Mouse (Mus musculus) midbrain, postnatal 0 days (tissue): ENCODE data around the gene Kcnc1. TPM values are rescaled to one million over a fixed set of nuclear protein-coding genes. Genes with fewer than 3 reads are reported as not detected.

Source experiments
- ATAC-seq: fragments of 200-750 bp; cut with Nextera tagmentation; 2 replicates; pipeline ENCODE4 v1.8.0; 2017; ENCODE audit warnings: moderate number of reproducible peaks, mild to moderate bottlenecking, moderate TSS enrichment, moderate library complexity; ENCODE audit not compliant: low FRiP score
- DNase-seq: peaks from one replicate; pipeline ENCODE4 v3.0.0-alpha.2; 2015; ENCODE audit warnings: low spot score
- H3K27ac ChIP-seq: fragments of 300-500 bp; sonication (generic); 2 replicates; pipeline ENCODE4 v1.5.1; 2014; ENCODE audit warnings: low read depth, mild to moderate bottlenecking, low read length, mixed read lengths
- H3K27me3 ChIP-seq: fragments of 300-500 bp; sonication (generic); 2 replicates; pipeline ENCODE4 v1.6.1; 2014; ENCODE audit warnings: low read length, control low read depth, mixed read lengths; ENCODE audit not compliant: insufficient read depth
- H3K36me3 ChIP-seq: fragments of 300-500 bp; sonication (generic); 2 replicates; pipeline ENCODE4 v1.6.1; 2014; ENCODE audit warnings: low read length, control low read depth, mixed read lengths; ENCODE audit not compliant: insufficient read depth
- H3K4me1 ChIP-seq: fragments of 300-500 bp; sonication (generic); 2 replicates; pipeline ENCODE4 v1.6.1; 2014; ENCODE audit warnings: mild to moderate bottlenecking, control low read depth, antibody characterized with exemption, low read length, mixed read lengths; ENCODE audit not compliant: insufficient read depth
- H3K4me2 ChIP-seq: fragments of 300-500 bp; sonication (generic); 2 replicates; pipeline ENCODE4 v1.6.1; 2014; ENCODE audit warnings: low read depth, mild to moderate bottlenecking, low read length, mixed read lengths; ENCODE audit not compliant: poor library complexity, severe bottlenecking
- H3K4me3 ChIP-seq: fragments of 300-500 bp; sonication (generic); 2 replicates; pipeline ENCODE4 v1.5.1; 2014; ENCODE audit warnings: low read depth, mild to moderate bottlenecking, low read length, moderate library complexity
- H3K9ac ChIP-seq: fragments of 300-500 bp; sonication (generic); replicated peaks from 2 replicates; pipeline ENCODE4 v1.6.1; 2014; ENCODE audit warnings: mild to moderate bottlenecking, low read length, moderate library complexity, mixed read lengths; ENCODE audit not compliant: poor library complexity, severe bottlenecking
- H3K9me3 ChIP-seq: fragments of 300-500 bp; sonication (generic); 2 replicates; pipeline ENCODE4 v1.6.1; 2016; ENCODE audit warnings: low read length, control low read depth
- CTCF ChIP-seq: IDR thresholded peaks from 2 replicates; pipeline ENCODE4 v1.5.1; 2016; ENCODE audit warnings: antibody characterized with exemption, mild to moderate bottlenecking
- WGBS: fragments of 180-500 bp; shearing (Covaris S2); extraction: QIAGEN DNeasy Blood & Tissue Kit; methylation state at CpG from one replicate; pipeline ENCODE4 v1.1.7; 2014; 5-methylcytosine and 5-hydroxymethylcytosine counted together
- polyA plus RNA-seq: library from polyadenylated mRNA; unstranded; fragments of >200 nt; fragmentation: Nextera tagmentation; extraction: Ambion mirVana; gene quantifications from 2 replicates; pipeline ENCODE4 v1.2.1, GENCODE M21; 2015
- total RNA-seq: library from RNA; depleted of rRNA; stranded (reverse); fragments of >200 nt; gene quantifications from 2 replicates; pipeline ENCODE4 v1.2.3, GENCODE M21; 2014

The Kcnc1 gene
- total and polyA plus RNA-seq, 2 experiments from 2014 or later = 24.0 to 44.9 TPM

GRCm38 (mm10) chr7:46421535-46421934 is 25.2 kb downstream of the Kcnc1 start:
- H3K9ac ChIP-seq = no peak overlapping the region
- ATAC-seq (no peak), DNase-seq (no peak)
- H3K36me3 ChIP-seq = no peaks in the 10 kb centered on the region
- no peaks in the 10 kb centered on the region for H3K9me3 ChIP-seq
- H3K27me3 ChIP-seq = no peaks in the 10 kb centered on the region
- peak overlapping the region; percentile 76 for H3K27ac ChIP-seq
- peak overlapping the region; percentile 9; the same call in 1 of the 2 replicates for H3K4me2 ChIP-seq
- no peak for TF ChIP-seq CTCF
- H3K4me3 ChIP-seq = no peak overlapping the region
- 40% methylated on average over 5 of the region's 5 CpGs for WGBS
- H3K4me1 ChIP-seq = peaks cover 16% of the 10 kb centered on the region; the same call in 1 of the 2 replicates

GRCm38 (mm10) chr7:46422052-46422763 is 25.9 kb downstream of the Kcnc1 start:
- peak overlapping the region; percentile 34 for H3K4me2 ChIP-seq
- 21% methylated on average over 8 of the region's 8 CpGs for WGBS
- TF ChIP-seq CTCF = no peak
- H3K9ac ChIP-seq = no peak overlapping the region
- DNase-seq = peak; percentile 82
- no peaks in the 10 kb centered on the region for H3K9me3 ChIP-seq
- peaks cover 16% of the 10 kb centered on the region; the same call in 1 of the 2 replicates for H3K4me1 ChIP-seq
- H3K4me3 ChIP-seq = no peak overlapping the region
- no peaks in the 10 kb centered on the region for H3K36me3 ChIP-seq
- ATAC-seq = peak; percentile 72
- H3K27ac ChIP-seq = peak overlapping the region; percentile 76
- H3K27me3 ChIP-seq = no peaks in the 10 kb centered on the region

- ATAC-seq (peak; percentile 57), DNase-seq (peak; percentile 55)
- Histone ChIP-seq H3K4me2 (peak overlapping the region; percentile 34), H3K27me3 (no peaks in the 10 kb centered on the region), H3K4me3 (no peak overlapping the region), H3K27ac (peak overlapping the region; percentile 74), H3K9ac (no peak overlapping the region), H3K4me1 (peaks cover 16% of the 10 kb centered on the region; the same call in 1 of the 2 replicates), H3K36me3 (peaks cover 6% of the 10 kb centered on the region; the same call in 1 of the 2 replicates), H3K9me3 (no peaks in the 10 kb centered on the region)
- TF ChIP-seq CTCF = peak; percentile 71
- 55% methylated on average over 18 of the region's 18 CpGs for WGBS
Observed at GRCm38 (mm10) chr7:46422764-46423412, 26.6 kb downstream of the Kcnc1 start.

- H3K4me1 ChIP-seq = peaks cover 13% of the 10 kb centered on the region; the same call in 1 of the 2 replicates
- H3K27me3 ChIP-seq = no peaks in the 10 kb centered on the region
- H3K27ac ChIP-seq = no peak overlapping the region
- H3K4me2 ChIP-seq = no peak overlapping the region
- no peak overlapping the region for H3K4me3 ChIP-seq
- no peak overlapping the region for H3K9ac ChIP-seq
- no peak for TF ChIP-seq CTCF
- no peak for DNase-seq
- 59% methylated on average over 3 of the region's 3 CpGs for WGBS
- peaks cover 10% of the 10 kb centered on the region; the same call in 1 of the 2 replicates for H3K36me3 ChIP-seq
- ATAC-seq = no peak
- H3K9me3 ChIP-seq = no peaks in the 10 kb centered on the region
Observed at GRCm38 (mm10) chr7:46423951-46424350, 27.7 kb downstream of the Kcnc1 start.

GRCm38 (mm10) chr7:46425012-46425411 is 28.7 kb downstream of the Kcnc1 start:
- H3K27me3 ChIP-seq = no peaks in the 10 kb centered on the region
- peaks cover 9% of the 10 kb centered on the region; the same call in 1 of the 2 replicates for H3K4me1 ChIP-seq
- H3K27ac ChIP-seq = no peak overlapping the region
- WGBS = 54% methylated on average over 4 of the region's 4 CpGs
- TF ChIP-seq CTCF = no peak
- H3K36me3 ChIP-seq = peaks cover 14% of the 10 kb centered on the region
- H3K4me3 ChIP-seq = no peak overlapping the region
- H3K4me2 ChIP-seq = no peak overlapping the region
- H3K9me3 ChIP-seq = no peaks in the 10 kb centered on the region
- ATAC-seq = no peak
- DNase-seq = no peak
- no peak overlapping the region for H3K9ac ChIP-seq

GRCm38 (mm10) chr7:46433874-46434273 is 37.6 kb downstream of the Kcnc1 start:
- DNase-seq (peak; percentile 60), ATAC-seq (peak; percentile 47)
- no peaks in the 10 kb centered on the region for H3K4me1 ChIP-seq
- H3K36me3 ChIP-seq = peaks cover 21% of the 10 kb centered on the region
- H3K27me3 ChIP-seq = no peaks in the 10 kb centered on the region
- TF ChIP-seq CTCF = no peak
- WGBS = 37% methylated on average over 5 of the region's 5 CpGs
- H3K9me3 ChIP-seq = no peaks in the 10 kb centered on the region
- H3K9ac ChIP-seq = no peak overlapping the region
- no peak overlapping the region for H3K4me3 ChIP-seq
- H3K27ac ChIP-seq = no peak overlapping the region
- no peak overlapping the region for H3K4me2 ChIP-seq
